Mouse (Mus musculus) kidney, postnatal 25 days (tissue): ENCODE measurements around the gene Abi3bp.

Experiments
- DNase-seq, 2 experiments: peaks; one replicate each; pipeline ENCODE4 v3.0.0; 2021; ENCODE audit warnings: mixed read lengths in 2 of 2

Gene Abi3bp

GRCm38 (mm10) chr16:56696448-56696847 lies 218.8 kb downstream of the Abi3bp start:
- DNase-seq, result no peak

DNA sequence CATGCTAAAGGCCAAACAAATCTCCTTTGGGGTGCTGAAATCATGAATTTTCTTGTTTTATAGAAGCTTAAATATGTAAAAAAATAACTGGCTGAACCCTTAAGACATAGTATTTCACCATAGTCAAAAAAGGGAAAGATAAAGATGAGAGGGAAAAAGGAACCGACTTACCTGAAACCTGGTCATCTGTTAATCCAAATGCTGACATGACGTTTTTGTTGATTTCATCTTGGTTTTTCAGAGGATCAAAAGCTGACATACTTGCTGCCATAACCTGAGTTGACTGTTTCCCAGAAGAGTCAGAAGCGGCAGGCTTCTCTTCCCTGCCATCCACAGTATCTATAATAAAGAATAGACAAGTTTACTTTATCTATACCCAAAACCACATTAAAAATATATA lies 223.2 kb downstream of the Abi3bp start:
- DNase-seq, result no peak

DNA sequence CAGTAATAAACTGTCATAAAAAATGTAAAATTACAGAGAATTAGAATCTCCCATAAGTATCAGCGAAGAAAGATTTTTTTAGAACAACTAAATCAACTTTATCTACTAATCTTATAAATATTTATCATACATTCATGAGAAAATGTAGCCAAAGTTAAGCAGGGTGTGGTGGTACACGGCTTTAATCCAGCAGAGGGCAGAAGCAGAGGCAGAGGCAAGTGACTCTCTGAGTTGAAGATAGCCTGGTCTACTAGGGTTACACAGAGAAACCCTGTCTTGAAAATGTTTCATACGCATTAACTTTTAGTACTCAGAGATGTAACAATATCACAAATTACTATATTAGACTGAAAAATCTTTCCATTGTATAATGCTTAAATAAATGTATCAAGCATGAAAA lies 228.1 kb downstream of the Abi3bp start:
- DNase-seq, result no peak

GRCm38 (mm10) chr16:56710071-56710470 lies 232.4 kb downstream of the Abi3bp start:
- no peak for DNase-seq

GRCm38 (mm10) chr16:56715608-56716007 lies 237.9 kb downstream of the Abi3bp start:
- DNase-seq, result no peak

DNA sequence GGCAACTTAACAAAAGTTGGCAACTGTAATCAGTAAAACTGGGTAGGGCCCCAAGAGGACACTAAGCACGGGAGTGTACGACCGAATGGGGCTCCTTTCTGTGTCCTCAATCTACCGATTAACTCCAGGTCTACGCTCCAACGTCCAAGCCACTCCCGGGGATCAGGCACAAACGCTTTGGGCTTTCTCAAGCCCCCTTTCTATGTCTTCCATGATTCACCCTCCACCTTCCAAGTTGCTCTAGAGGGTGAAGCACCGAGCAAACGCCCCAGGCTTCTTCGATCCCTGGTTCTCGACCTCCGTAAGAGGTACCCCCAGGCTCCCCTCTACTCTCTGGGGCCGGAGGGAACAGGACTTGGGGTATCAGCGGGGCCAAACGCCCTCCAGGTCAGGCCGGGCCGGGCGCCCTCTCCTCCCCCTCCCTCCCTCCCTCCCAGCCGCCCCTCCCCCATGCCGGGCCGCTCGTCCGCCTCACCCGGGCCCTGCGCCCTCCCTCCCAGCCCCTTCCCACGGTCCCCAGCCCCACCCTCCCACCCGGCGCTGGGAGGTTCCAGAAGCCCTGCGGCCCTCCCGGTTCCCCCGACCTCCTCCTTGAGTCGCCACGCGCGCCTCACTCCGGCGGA lies 239.0 kb downstream of the Abi3bp start:
- peak in 1 of 2 experiments; percentile 8 for DNase-seq

GRCm38 (mm10) chr16:56717224-56718200 lies 239.8 kb downstream of the Abi3bp start, which contains the start of gene Tfg:
Tfg (minus strand) TSS chr16:56717450.
- DNase-seq, result peak; percentile 99 to 100

DNA sequence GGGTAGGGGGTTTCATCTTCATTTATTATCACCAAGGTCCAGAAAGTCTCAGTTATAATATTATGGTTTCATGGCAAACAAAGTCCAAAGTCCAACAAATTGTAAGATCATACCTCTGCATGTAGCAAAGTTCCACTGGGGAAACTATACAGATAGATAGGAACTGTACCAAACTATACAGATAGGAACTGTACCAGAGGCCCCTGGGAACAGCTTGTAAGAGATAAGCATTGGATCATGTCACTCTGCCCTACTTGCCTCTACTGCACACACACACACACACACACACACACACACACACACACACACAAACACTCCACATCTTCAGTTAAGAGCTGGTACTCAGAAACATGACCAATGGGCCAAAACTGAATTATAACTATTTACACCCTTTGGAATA lies 241.4 kb downstream of the Abi3bp start:
- DNase-seq, result no peak

GRCm38 (mm10) chr16:56722357-56722756 lies 244.7 kb downstream of the Abi3bp start:
- DNase-seq, result no peak

DNA sequence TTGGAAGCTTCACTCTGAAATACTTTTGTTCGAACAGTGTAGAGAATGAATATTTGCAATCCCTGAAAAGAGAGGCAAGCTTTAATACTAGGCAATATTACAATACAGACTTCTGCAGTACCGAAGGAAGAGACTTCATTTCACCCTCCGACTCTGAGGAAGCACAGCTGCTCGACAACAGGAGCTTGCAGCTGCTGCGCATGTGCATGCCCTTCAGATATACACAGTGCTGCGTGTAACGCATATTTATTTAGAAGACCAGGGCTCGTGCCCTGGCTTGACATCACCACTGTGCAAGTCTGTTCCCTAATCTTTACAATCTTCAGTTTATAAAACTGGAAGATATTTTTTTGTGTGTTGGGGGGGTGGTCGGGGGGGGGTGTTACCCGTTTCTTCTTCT lies 247.2 kb downstream of the Abi3bp start:
- DNase-seq, result no peak

GRCm38 (mm10) chr16:56729060-56729459 lies 251.4 kb downstream of the Abi3bp start:
- no peak for DNase-seq
